Mouse (Mus musculus): ENCODE measurements around the gene Lct. TPM values are rescaled to one million over a fixed set of nuclear protein-coding genes. Genes with fewer than 3 reads are reported as not detected.

Gene Lct
- 0.03 and 0.04 TPM in 2 replicates for polyA plus RNA-seq (2015; fragmentation: Nextera tagmentation; extraction: Ambion mirVana)

DNA sequence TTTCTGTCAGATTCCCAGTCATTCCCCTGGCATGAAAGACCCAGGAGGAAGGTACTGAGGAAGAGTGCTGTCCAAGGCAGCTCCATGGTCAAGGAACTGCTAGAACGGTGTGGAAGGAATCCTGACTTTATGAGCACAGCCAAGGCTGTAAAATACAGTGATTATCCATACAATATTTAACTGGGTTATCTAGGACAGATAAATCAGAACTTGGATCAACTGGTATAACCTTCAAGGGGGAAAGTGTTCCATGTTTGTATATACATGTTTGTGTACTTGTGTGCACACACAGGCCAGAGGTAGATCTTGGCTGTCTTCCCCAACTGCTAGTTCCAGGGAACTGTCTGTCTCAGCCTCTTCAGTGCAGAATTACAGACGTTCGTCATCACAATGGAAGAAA, at the start of gene Lct:
Gene Lct (minus strand): TSS at position 101 of the 400 bp plus-strand sequence.
- no peak within 1 kb of the TSS for H3K27ac ChIP-seq (replicated peaks)

GRCm38 (mm10) chr1:128376841-128377240, 48.7 kb upstream of the Lct start:
- Histone ChIP-seq H3K4me3 (no peak overlapping the region), H3K9me3 (no peaks in the 10 kb centered on the region), H3K27me3 (replicated peaks) (no peaks in the 10 kb centered on the region), H3K36me3 (peaks cover 78% of the 10 kb centered on the region), H3K9ac (no peak overlapping the region), H3K4me1 (no peaks in the 10 kb centered on the region), H3K27ac (replicated peaks) (no peak overlapping the region), H3K4me2 (no peak overlapping the region)
- WGBS: 93% methylated on average over 4 of the region's 4 CpGs
- no peak for ATAC-seq (ENCODE audit: extremely low read depth, insufficient number of reproducible peaks, low FRiP score, low TSS enrichment)

More for the DNA sequence above, at the start of gene Lct:
- no peaks in the 10 kb centered on the region for H3K27me3 ChIP-seq (replicated peaks)
- no peak within 1 kb of the TSS for H3K4me3 ChIP-seq
- H3K4me1 ChIP-seq: peaks cover 4% of the 10 kb centered on the region
- H3K4me2 ChIP-seq: no peak within 1 kb of the TSS
- ATAC-seq (ENCODE audit: extremely low read depth, insufficient number of reproducible peaks, low FRiP score, low TSS enrichment): no peak
- peaks cover 77% of the 10 kb centered on the region for H3K36me3 ChIP-seq
- WGBS: 83% methylated on average over 3 of the region's 3 CpGs
- no peak within 1 kb of the TSS for H3K9ac ChIP-seq
- no peaks in the 10 kb centered on the region for H3K9me3 ChIP-seq

GRCm38 (mm10) chr1:128372143-128372860, 44.2 kb upstream of the Lct start:
- ATAC-seq (ENCODE audit: extremely low read depth, insufficient number of reproducible peaks, low FRiP score, low TSS enrichment): no peak
- H3K27ac ChIP-seq (replicated peaks): no peak overlapping the region
- H3K9ac ChIP-seq: no peak overlapping the region
- no peak overlapping the region for H3K4me2 ChIP-seq
- no peaks in the 10 kb centered on the region for H3K9me3 ChIP-seq
- no peak overlapping the region for H3K4me3 ChIP-seq
- WGBS: 83% methylated on average over 7 of the region's 7 CpGs
- H3K27me3 ChIP-seq (replicated peaks): no peaks in the 10 kb centered on the region
- no peaks in the 10 kb centered on the region for H3K4me1 ChIP-seq
- H3K36me3 ChIP-seq: peaks cover 77% of the 10 kb centered on the region

DNA sequence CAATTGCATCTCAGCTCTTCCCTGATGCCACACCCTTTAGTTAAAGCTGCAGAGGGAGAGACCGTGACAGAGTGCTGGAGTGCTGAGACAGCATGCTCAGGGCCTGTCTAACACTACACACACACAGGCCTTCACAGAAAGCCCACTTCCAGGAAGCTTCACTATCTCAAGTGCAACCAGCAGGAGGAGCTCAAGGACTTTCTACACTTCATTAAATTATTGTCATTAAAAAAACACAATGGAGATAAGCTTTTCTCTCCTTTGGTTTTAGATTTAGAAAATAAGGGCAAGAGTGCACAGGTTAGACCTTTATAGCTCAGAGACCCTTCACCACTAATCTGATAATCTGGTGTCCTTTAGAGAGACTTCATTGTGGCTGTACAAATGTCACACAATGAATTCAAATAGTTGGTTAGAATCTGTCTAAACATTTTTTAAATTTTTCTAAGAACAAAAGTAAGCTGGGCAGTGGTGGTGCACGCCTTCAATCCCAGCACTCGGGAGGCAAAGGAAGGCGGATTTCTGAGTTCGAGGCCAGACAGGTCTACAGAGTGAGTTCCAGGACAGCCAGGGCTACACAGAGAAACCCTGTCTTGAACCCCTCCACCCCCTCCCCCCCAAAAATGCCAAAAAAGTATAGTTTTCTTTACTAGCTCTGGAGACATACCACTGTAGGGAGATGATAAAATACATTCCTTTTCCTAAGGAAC, 40.8 kb upstream of the Lct start:
- 75% methylated on average over 5 of the region's 5 CpGs for WGBS
- no peak for ATAC-seq (ENCODE audit: extremely low read depth, insufficient number of reproducible peaks, low FRiP score, low TSS enrichment)

GRCm38 (mm10) chr1:128360601-128361000, 32.5 kb upstream of the Lct start:
- Histone ChIP-seq H3K9me3 (no peaks in the 10 kb centered on the region), H3K4me3 (no peak overlapping the region), H3K36me3 (peaks cover 48% of the 10 kb centered on the region), H3K9ac (peak overlapping the region; percentile 38; the same call in 1 of the 2 replicates), H3K27ac (replicated peaks) (peak overlapping the region; percentile 93), H3K4me1 (peaks cover 33% of the 10 kb centered on the region), H3K4me2 (0 out of 2 replicates have a peak overlapping the region, but pooled peaks have one; percentile 72), H3K27me3 (replicated peaks) (no peaks in the 10 kb centered on the region)
- 39% methylated on average over 2 of the region's 2 CpGs for WGBS
- ATAC-seq (ENCODE audit: extremely low read depth, insufficient number of reproducible peaks, low FRiP score, low TSS enrichment): no peak

More for the DNA sequence above, 40.8 kb upstream of the Lct start:
- H3K36me3 ChIP-seq: peaks cover 75% of the 10 kb centered on the region
- H3K9ac ChIP-seq: no peak overlapping the region
- no peak overlapping the region for H3K27ac ChIP-seq (replicated peaks)
- no peaks in the 10 kb centered on the region for H3K4me1 ChIP-seq
- H3K27me3 ChIP-seq (replicated peaks): no peaks in the 10 kb centered on the region
- H3K4me3 ChIP-seq: no peak overlapping the region
- no peaks in the 10 kb centered on the region for H3K9me3 ChIP-seq
- H3K4me2 ChIP-seq: no peak overlapping the region

DNA sequence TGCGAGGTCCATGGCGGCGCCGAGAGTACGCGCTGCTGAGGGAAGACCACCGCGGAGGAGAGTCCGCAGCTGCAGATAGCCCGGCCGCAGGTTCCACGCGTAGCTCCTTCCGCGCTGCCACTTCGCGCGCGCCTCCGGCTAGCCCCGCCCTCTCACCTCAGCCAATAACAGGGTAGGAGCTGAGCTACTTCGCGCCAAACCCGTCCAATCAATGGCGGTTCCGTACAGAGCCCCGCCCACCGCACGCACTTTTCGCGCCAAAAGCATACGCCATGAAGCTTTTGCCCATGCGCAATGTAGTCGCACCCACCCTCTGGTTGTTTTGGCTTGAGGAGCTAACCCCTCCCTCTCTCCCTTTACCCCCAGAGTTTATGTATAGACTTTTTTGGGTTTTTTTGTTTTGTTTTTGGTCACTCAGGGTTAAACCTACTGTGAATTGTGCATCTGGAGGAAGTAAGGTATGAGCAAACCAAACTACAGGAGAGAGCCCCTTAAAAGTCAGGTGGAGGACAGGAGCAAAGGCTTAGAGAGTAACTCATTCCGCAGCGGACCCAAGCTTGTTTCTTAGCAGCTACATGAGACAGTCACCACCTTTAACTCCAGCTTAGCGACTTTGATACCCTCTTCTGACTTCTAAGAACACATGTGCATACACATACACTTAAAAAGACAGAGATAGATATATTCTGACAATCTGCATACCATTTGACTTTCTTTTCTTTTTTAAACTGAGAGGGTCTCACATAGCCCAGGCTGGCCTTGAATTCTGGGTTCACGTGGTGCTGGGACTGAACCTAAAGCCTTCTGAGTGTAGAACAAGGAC, 31.6 kb upstream of the Lct start, which contains the start of gene Mcm6:
Gene Mcm6 (minus strand): TSS at position 111 of the 823 bp plus-strand sequence.
- Histone ChIP-seq H3K36me3 (peaks cover 50% of the 10 kb centered on the region), H3K9ac (peak within 1 kb of the TSS; percentile 92), H3K4me3 (peak within 1 kb of the TSS; percentile 92), H3K27ac (replicated peaks) (peak within 1 kb of the TSS; percentile 93), H3K4me2 (peak within 1 kb of the TSS; percentile 72), H3K4me1 (peaks cover 33% of the 10 kb centered on the region), H3K9me3 (no peaks in the 10 kb centered on the region), H3K27me3 (replicated peaks) (no peaks in the 10 kb centered on the region)
- WGBS: 2% methylated on average over 38 of the region's 38 CpGs
- ATAC-seq (ENCODE audit: extremely low read depth, insufficient number of reproducible peaks, low FRiP score, low TSS enrichment): peak; percentile 96

- Histone ChIP-seq H3K4me2 (peak overlapping the region; percentile 72), H3K27me3 (replicated peaks) (no peaks in the 10 kb centered on the region), H3K9ac (peak overlapping the region; percentile 92), H3K27ac (replicated peaks) (peak overlapping the region; percentile 93), H3K4me1 (peaks cover 33% of the 10 kb centered on the region), H3K9me3 (no peaks in the 10 kb centered on the region), H3K36me3 (peaks cover 51% of the 10 kb centered on the region), H3K4me3 (peak overlapping the region; percentile 92)
- ATAC-seq (ENCODE audit: extremely low read depth, insufficient number of reproducible peaks, low FRiP score, low TSS enrichment): peak; percentile 63
- under 1% methylated on average over 35 of the region's 35 CpGs for WGBS
Observed at GRCm38 (mm10) chr1:128358916-128359553, 30.9 kb upstream of the Lct start.

GRCm38 (mm10) chr1:128358276-128358675, 30.2 kb upstream of the Lct start:
- 59% methylated on average over 6 of the region's 6 CpGs for WGBS

GRCm38 (mm10) chr1:128357452-128357851, 29.3 kb upstream of the Lct start:
- Histone ChIP-seq H3K36me3 (peaks cover 54% of the 10 kb centered on the region), H3K4me2 (peak overlapping the region; percentile 72), H3K27ac (replicated peaks) (peak overlapping the region; percentile 93; the same call in 1 of the 2 replicates), H3K4me3 (peak overlapping the region; percentile 92), H3K27me3 (replicated peaks) (no peaks in the 10 kb centered on the region), H3K4me1 (peaks cover 33% of the 10 kb centered on the region), H3K9ac (peak overlapping the region; percentile 92), H3K9me3 (no peaks in the 10 kb centered on the region)
- 42% methylated on average over 3 of the region's 3 CpGs for WGBS
- ATAC-seq (ENCODE audit: extremely low read depth, insufficient number of reproducible peaks, low FRiP score, low TSS enrichment): no peak

More at GRCm38 (mm10) chr1:128358276-128358675, 30.2 kb upstream of the Lct start:
- peak overlapping the region; percentile 93 for H3K27ac ChIP-seq (replicated peaks)
- H3K4me3 ChIP-seq: peak overlapping the region; percentile 92
- no peak for ATAC-seq (ENCODE audit: extremely low read depth, insufficient number of reproducible peaks, low FRiP score, low TSS enrichment)
- peaks cover 54% of the 10 kb centered on the region for H3K36me3 ChIP-seq
- H3K4me2 ChIP-seq: peak overlapping the region; percentile 72
- H3K9ac ChIP-seq: peak overlapping the region; percentile 92
- H3K27me3 ChIP-seq (replicated peaks): no peaks in the 10 kb centered on the region
- H3K9me3 ChIP-seq: no peaks in the 10 kb centered on the region
- H3K4me1 ChIP-seq: peaks cover 33% of the 10 kb centered on the region

DNA sequence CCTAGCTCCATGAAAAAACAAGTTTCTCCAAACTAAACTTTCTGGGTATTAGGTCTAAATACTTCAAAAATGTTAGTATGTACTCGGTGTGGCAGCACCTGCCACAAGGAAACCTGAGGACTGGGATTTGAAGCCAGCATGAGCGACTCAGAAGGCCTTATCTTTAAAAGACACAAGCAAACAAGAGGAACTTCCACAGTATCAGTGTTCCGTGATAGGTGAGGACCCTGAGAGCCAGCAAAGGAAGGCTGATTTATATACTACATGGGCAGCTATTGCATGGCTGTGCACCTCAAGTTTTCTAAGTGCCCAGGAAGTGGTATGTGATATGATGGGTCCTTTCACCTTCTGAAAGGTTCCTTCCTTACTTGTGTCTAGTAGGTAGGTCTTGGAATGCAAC, 25.0 kb upstream of the Lct start:
- no peaks in the 10 kb centered on the region for H3K27me3 ChIP-seq (replicated peaks)
- peaks cover 88% of the 10 kb centered on the region for H3K36me3 ChIP-seq
- no peak for ATAC-seq (ENCODE audit: extremely low read depth, insufficient number of reproducible peaks, low FRiP score, low TSS enrichment)
- H3K9ac ChIP-seq: no peak overlapping the region
- no peak overlapping the region for H3K27ac ChIP-seq (replicated peaks)
- H3K4me1 ChIP-seq: peaks cover 14% of the 10 kb centered on the region
- no peak overlapping the region for H3K4me2 ChIP-seq
- H3K9me3 ChIP-seq: no peaks in the 10 kb centered on the region
- WGBS: 63% methylated on average over 3 of the region's 3 CpGs
- no peak overlapping the region for H3K4me3 ChIP-seq

Data from heart, embryonic 13.5 days (tissue).